Mouse (Mus musculus) neural tube, embryonic 11.5 days (tissue): ENCODE results near the gene Itga9. TPM values are rescaled to one million over a fixed set of nuclear protein-coding genes. Genes with fewer than 3 reads are reported as not detected.

Experiments used
- ATAC-seq: fragments of 200-750 bp; cut with Nextera tagmentation; 2 replicates; pipeline ENCODE4 v1.8.0; 2017; ENCODE audit warnings: moderate number of reproducible peaks, mild to moderate bottlenecking, moderate TSS enrichment, moderate library complexity; ENCODE audit not compliant: insufficient read depth, low FRiP score, low TSS enrichment
- DNase-seq: peaks from one replicate; pipeline ENCODE4 v3.0.0-alpha.2; 2015; ENCODE audit warnings: low spot score
- H3K27ac ChIP-seq: fragments of 300-500 bp; sonication (generic); 2 replicates; pipeline ENCODE4 v1.5.1; 2014; ENCODE audit warnings: low read depth, mild to moderate bottlenecking, low read length
- H3K27me3 ChIP-seq: fragments of 300-500 bp; sonication (generic); 2 replicates; pipeline ENCODE4 v1.6.1; 2014; ENCODE audit warnings: mild to moderate bottlenecking, low read length, mixed read lengths; ENCODE audit not compliant: control insufficient read depth, insufficient read depth
- H3K36me3 ChIP-seq: fragments of 300-500 bp; sonication (generic); 2 replicates; pipeline ENCODE4 v1.6.1; 2014; ENCODE audit warnings: mild to moderate bottlenecking, low read length, moderate library complexity, mixed read lengths; ENCODE audit not compliant: control insufficient read depth, insufficient read depth
- H3K4me1 ChIP-seq: fragments of 300-500 bp; sonication (generic); 2 replicates; pipeline ENCODE4 v1.6.1; 2014; ENCODE audit warnings: low read length, mixed read lengths; ENCODE audit not compliant: control insufficient read depth, insufficient read depth
- H3K4me2 ChIP-seq: fragments of 300-500 bp; sonication (generic); 2 replicates; pipeline ENCODE4 v1.6.1; 2014; ENCODE audit warnings: low read depth, mild to moderate bottlenecking, moderate library complexity
- H3K4me3 ChIP-seq: fragments of 300-500 bp; sonication (generic); 2 replicates; pipeline ENCODE4 v1.5.1; 2014; ENCODE audit warnings: low read depth, low read length
- H3K9ac ChIP-seq: fragments of 300-500 bp; sonication (generic); 2 replicates; pipeline ENCODE4 v1.6.1; 2014; ENCODE audit warnings: mild to moderate bottlenecking, low read length
- H3K9me3 ChIP-seq: fragments of 300-500 bp; sonication (generic); 2 replicates; pipeline ENCODE4 v1.6.1; 2016; ENCODE audit warnings: low read length; ENCODE audit not compliant: control insufficient read depth
- WGBS: fragments of 180-500 bp; shearing (Covaris S2); extraction: QIAGEN DNeasy Blood & Tissue Kit; methylation state at CpG from one replicate; pipeline ENCODE4 v1.1.7; 2014; 5-methylcytosine and 5-hydroxymethylcytosine counted together
- polyA plus RNA-seq: library from polyadenylated mRNA; unstranded; fragments of >200 nt; fragmentation: Nextera tagmentation; extraction: Ambion mirVana; gene quantifications from 2 replicates; pipeline ENCODE4 v1.2.1, GENCODE M21; 2014

Gene Itga9
- polyA plus RNA-seq, 1 experiment from 2014 or later, result 8.2 TPM

- DNase-seq, result no peak
Observed at GRCm38 (mm10) chr9:118774676-118775075, 168.2 kb downstream of the Itga9 start.

GRCm38 (mm10) chr9:118776880-118777438 is 170.5 kb downstream of the Itga9 start:
- DNase-seq (no peak), ATAC-seq (no peak)
- no peaks in the 10 kb centered on the region for H3K9me3 ChIP-seq
- no peaks in the 10 kb centered on the region for H3K36me3 ChIP-seq
- 94% methylated on average over 2 of the region's 2 CpGs for WGBS
- H3K4me3 ChIP-seq, result no peak overlapping the region
- H3K4me1 ChIP-seq, result no peaks in the 10 kb centered on the region
- no peak overlapping the region for H3K4me2 ChIP-seq
- H3K27ac ChIP-seq, result no peak overlapping the region
- no peaks in the 10 kb centered on the region for H3K27me3 ChIP-seq
- H3K9ac ChIP-seq, result no peak overlapping the region

More at GRCm38 (mm10) chr9:118774676-118775075, 168.2 kb downstream of the Itga9 start:
- Histone ChIP-seq H3K9ac (no peak overlapping the region), H3K4me1 (no peaks in the 10 kb centered on the region), H3K9me3 (no peaks in the 10 kb centered on the region), H3K27me3 (no peaks in the 10 kb centered on the region), H3K36me3 (no peaks in the 10 kb centered on the region), H3K4me2 (no peak overlapping the region), H3K4me3 (no peak overlapping the region), H3K27ac (no peak overlapping the region)
- ATAC-seq, result no peak
- WGBS, result 54% methylated on average over 6 of the region's 6 CpGs

- no peak overlapping the region for H3K4me2 ChIP-seq
- ATAC-seq (no peak), DNase-seq (no peak)
- no peak overlapping the region for H3K9ac ChIP-seq
- no peaks in the 10 kb centered on the region for H3K27me3 ChIP-seq
- no peaks in the 10 kb centered on the region for H3K36me3 ChIP-seq
- WGBS, result 71% methylated on average over 2 of the region's 2 CpGs
- H3K27ac ChIP-seq, result no peak overlapping the region
- no peaks in the 10 kb centered on the region for H3K9me3 ChIP-seq
- no peak overlapping the region for H3K4me3 ChIP-seq
- 0 out of 2 replicates have a peak, but pooled peaks cover 3% of the 10 kb centered on the region for H3K4me1 ChIP-seq
Observed at GRCm38 (mm10) chr9:118778596-118778995, 172.1 kb downstream of the Itga9 start.

- Histone ChIP-seq H3K27me3 (no peaks in the 10 kb centered on the region), H3K36me3 (no peaks in the 10 kb centered on the region), H3K4me1 (0 out of 2 replicates have a peak, but pooled peaks cover 4% of the 10 kb centered on the region), H3K4me2 (no peak overlapping the region), H3K27ac (no peak overlapping the region), H3K9ac (no peak overlapping the region), H3K4me3 (no peak overlapping the region), H3K9me3 (no peaks in the 10 kb centered on the region)
- WGBS, result 57% methylated on average over 4 of the region's 4 CpGs
- no peak for DNase-seq
- ATAC-seq, result no peak
Observed at GRCm38 (mm10) chr9:118784621-118785020, 178.1 kb downstream of the Itga9 start.

GRCm38 (mm10) chr9:118785816-118786215 is 179.3 kb downstream of the Itga9 start:
- Histone ChIP-seq H3K4me3 (no peak overlapping the region), H3K4me1 (0 out of 2 replicates have a peak, but pooled peaks cover 4% of the 10 kb centered on the region), H3K9ac (no peak overlapping the region), H3K27me3 (no peaks in the 10 kb centered on the region), H3K4me2 (no peak overlapping the region), H3K27ac (no peak overlapping the region), H3K36me3 (no peaks in the 10 kb centered on the region), H3K9me3 (no peaks in the 10 kb centered on the region)
- ATAC-seq (no peak), DNase-seq (no peak)
- WGBS, result 84% methylated on average over 6 of the region's 6 CpGs

GRCm38 (mm10) chr9:118788869-118789281 is 182.4 kb downstream of the Itga9 start:
- no peak overlapping the region for H3K4me2 ChIP-seq
- H3K4me1 ChIP-seq, result no peaks in the 10 kb centered on the region
- ATAC-seq, result no peak
- no peaks in the 10 kb centered on the region for H3K9me3 ChIP-seq
- H3K4me3 ChIP-seq, result no peak overlapping the region
- no peaks in the 10 kb centered on the region for H3K27me3 ChIP-seq
- no peak overlapping the region for H3K27ac ChIP-seq
- no peaks in the 10 kb centered on the region for H3K36me3 ChIP-seq
- no peak overlapping the region for H3K9ac ChIP-seq
- 64% methylated on average over 10 of the region's 10 CpGs for WGBS
- peak; percentile 35 for DNase-seq

- no peak overlapping the region for H3K4me3 ChIP-seq
- H3K27me3 ChIP-seq, result no peaks in the 10 kb centered on the region
- no peak for ATAC-seq
- no peaks in the 10 kb centered on the region for H3K9me3 ChIP-seq
- no peak overlapping the region for H3K9ac ChIP-seq
- H3K36me3 ChIP-seq, result no peaks in the 10 kb centered on the region
- 67% methylated on average over 3 of the region's 3 CpGs for WGBS
- H3K27ac ChIP-seq, result no peak overlapping the region
- DNase-seq, result no peak
- no peaks in the 10 kb centered on the region; the same call in 1 of the 2 replicates for H3K4me1 ChIP-seq
- no peak overlapping the region for H3K4me2 ChIP-seq
Observed at GRCm38 (mm10) chr9:118791231-118791630, 184.7 kb downstream of the Itga9 start.

GRCm38 (mm10) chr9:118793151-118793785 is 186.8 kb downstream of the Itga9 start:
- Histone ChIP-seq H3K4me2 (no peak overlapping the region), H3K9me3 (no peaks in the 10 kb centered on the region), H3K9ac (no peak overlapping the region), H3K27me3 (no peaks in the 10 kb centered on the region), H3K4me1 (no peaks in the 10 kb centered on the region; the same call in 1 of the 2 replicates), H3K4me3 (no peak overlapping the region), H3K36me3 (no peaks in the 10 kb centered on the region), H3K27ac (no peak overlapping the region)
- ATAC-seq, result no peak
- DNase-seq, result no peak
- 76% methylated on average over 12 of the region's 21 CpGs for WGBS

GRCm38 (mm10) chr9:118794668-118795067 is 188.2 kb downstream of the Itga9 start:
- Histone ChIP-seq H3K27me3 (no peaks in the 10 kb centered on the region), H3K9ac (no peak overlapping the region), H3K36me3 (no peaks in the 10 kb centered on the region), H3K27ac (no peak overlapping the region), H3K4me1 (no peaks in the 10 kb centered on the region; the same call in 1 of the 2 replicates), H3K9me3 (no peaks in the 10 kb centered on the region), H3K4me3 (no peak overlapping the region), H3K4me2 (no peak overlapping the region)
- WGBS, result 55% methylated on average over 2 of the region's 2 CpGs
- DNase-seq (peak; percentile 25), ATAC-seq (no peak)
